Mouse (Mus musculus) midbrain, embryonic 16.5 days (tissue): ENCODE data around the gene Ceacam19. TPM values are rescaled to one million over a fixed set of nuclear protein-coding genes. Genes with fewer than 3 reads are reported as not detected.

Source experiments
- ATAC-seq: fragments of 200-750 bp; cut with Nextera tagmentation; 2 replicates; pipeline ENCODE4 v1.8.0; 2017; ENCODE audit warnings: moderate TSS enrichment
- H3K27ac ChIP-seq: fragments of 300-500 bp; sonication (generic); 2 replicates; pipeline ENCODE4 v1.5.1; 2014; ENCODE audit warnings: mild to moderate bottlenecking, low read length, mixed read lengths
- H3K27me3 ChIP-seq: fragments of 300-500 bp; sonication (generic); 2 replicates; pipeline ENCODE4 v1.6.1; 2014; ENCODE audit warnings: low read depth, low read length, mixed read lengths; ENCODE audit not compliant: control insufficient read depth, insufficient read depth
- H3K36me3 ChIP-seq: fragments of 300-500 bp; sonication (generic); 2 replicates; pipeline ENCODE4 v1.6.1; 2014; ENCODE audit warnings: mild to moderate bottlenecking, low read length, moderate library complexity, mixed read lengths; ENCODE audit not compliant: control insufficient read depth, insufficient read depth
- H3K4me1 ChIP-seq: fragments of 300-500 bp; sonication (generic); 2 replicates; pipeline ENCODE4 v1.6.1; 2014; ENCODE audit warnings: mild to moderate bottlenecking, low read length, mixed read lengths; ENCODE audit not compliant: control insufficient read depth, insufficient read depth
- H3K4me2 ChIP-seq: fragments of 300-500 bp; sonication (generic); 2 replicates; pipeline ENCODE4 v1.6.1; 2014; ENCODE audit warnings: mild to moderate bottlenecking, low read length, mixed read lengths
- H3K4me3 ChIP-seq: fragments of 300-500 bp; sonication (generic); 2 replicates; pipeline ENCODE4 v1.5.1; 2014; ENCODE audit warnings: low read depth, mild to moderate bottlenecking, low read length, moderate library complexity, mixed read lengths
- H3K9ac ChIP-seq: fragments of 300-500 bp; sonication (generic); 2 replicates; pipeline ENCODE4 v1.6.1; 2014; ENCODE audit warnings: low read depth, low read length, mixed read lengths
- H3K9me3 ChIP-seq: fragments of 300-500 bp; sonication (generic); replicated peaks from 2 replicates; pipeline ENCODE4 v1.6.1; 2014; ENCODE audit warnings: mild to moderate bottlenecking, low read length, mixed read lengths; ENCODE audit not compliant: control insufficient read depth, poor library complexity, severe bottlenecking
- WGBS: fragments of 180-500 bp; shearing (Covaris S2); extraction: QIAGEN DNeasy Blood & Tissue Kit; methylation state at CpG from one replicate; pipeline ENCODE4 v1.1.7; 2014; 5-methylcytosine and 5-hydroxymethylcytosine counted together
- polyA plus RNA-seq: library from polyadenylated mRNA; unstranded; fragments of >200 nt; fragmentation: Nextera tagmentation; extraction: Ambion mirVana; gene quantifications from 2 replicates; pipeline ENCODE4 v1.2.1, GENCODE M21; 2015

Gene Ceacam19
- polyA plus RNA-seq, 1 experiment from 2014 or later = not detected

- Histone ChIP-seq H3K27ac (no peak overlapping the region), H3K27me3 (no peaks in the 10 kb centered on the region), H3K9me3 (peaks cover 3% of the 10 kb centered on the region), H3K9ac (no peak overlapping the region), H3K4me2 (no peak overlapping the region), H3K4me1 (no peaks in the 10 kb centered on the region), H3K36me3 (peaks cover 17% of the 10 kb centered on the region), H3K4me3 (no peak overlapping the region)
- 91% methylated on average over 6 of the region's 6 CpGs for WGBS
- ATAC-seq = peak; percentile 26; the same call in 1 of the 2 replicates
Measured at GRCm38 (mm10) chr7:19911292-19911658, 23.5 kb upstream of the Ceacam19 start.

GRCm38 (mm10) chr7:19910421-19911291, 22.9 kb upstream of the Ceacam19 start:
- H3K36me3 ChIP-seq = peaks cover 18% of the 10 kb centered on the region
- no peak overlapping the region for H3K27ac ChIP-seq
- H3K9ac ChIP-seq = no peak overlapping the region
- 52% methylated on average over 21 of the region's 21 CpGs for WGBS
- peak; percentile 83 for ATAC-seq
- H3K9me3 ChIP-seq = peaks cover 6% of the 10 kb centered on the region
- H3K27me3 ChIP-seq = no peaks in the 10 kb centered on the region
- no peaks in the 10 kb centered on the region for H3K4me1 ChIP-seq
- H3K4me3 ChIP-seq = no peak overlapping the region
- no peak overlapping the region for H3K4me2 ChIP-seq

GRCm38 (mm10) chr7:19889881-19890280, 2.1 kb upstream of the Ceacam19 start:
- WGBS = 49% methylated on average over 8 of the region's 8 CpGs

GRCm38 (mm10) chr7:19880754-19881153, 7.0 kb downstream of the Ceacam19 start:
- no peak overlapping the region for H3K4me3 ChIP-seq
- no peaks in the 10 kb centered on the region; the same call in 1 of the 2 replicates for H3K9me3 ChIP-seq
- no peak overlapping the region for H3K9ac ChIP-seq
- no peak overlapping the region for H3K4me2 ChIP-seq
- no peaks in the 10 kb centered on the region for H3K36me3 ChIP-seq
- H3K4me1 ChIP-seq = no peaks in the 10 kb centered on the region
- no peak overlapping the region for H3K27ac ChIP-seq
- no peaks in the 10 kb centered on the region for H3K27me3 ChIP-seq
- WGBS = 86% methylated on average over 8 of the region's 8 CpGs
- ATAC-seq = no peak

More at GRCm38 (mm10) chr7:19889881-19890280, 2.1 kb upstream of the Ceacam19 start:
- Histone ChIP-seq H3K4me2 (no peak overlapping the region), H3K9ac (no peak overlapping the region), H3K27ac (no peak overlapping the region), H3K27me3 (no peaks in the 10 kb centered on the region), H3K4me3 (no peak overlapping the region), H3K4me1 (no peaks in the 10 kb centered on the region), H3K9me3 (0 out of 2 replicates have a peak, but pooled peaks cover 6% of the 10 kb centered on the region), H3K36me3 (no peaks in the 10 kb centered on the region)
- no peak for ATAC-seq

- no peaks in the 10 kb centered on the region for H3K4me1 ChIP-seq
- H3K9me3 ChIP-seq = no peaks in the 10 kb centered on the region; the same call in 1 of the 2 replicates
- 47% methylated on average over 14 of the region's 14 CpGs for WGBS
- ATAC-seq = 0 out of 2 replicates have a peak, but pooled peaks have one; percentile 16
- no peak overlapping the region for H3K4me3 ChIP-seq
- H3K9ac ChIP-seq = no peak overlapping the region
- H3K4me2 ChIP-seq = no peak overlapping the region
- H3K36me3 ChIP-seq = no peaks in the 10 kb centered on the region
- H3K27me3 ChIP-seq = no peaks in the 10 kb centered on the region
- no peak overlapping the region for H3K27ac ChIP-seq
Measured at GRCm38 (mm10) chr7:19876781-19877425, 10.9 kb downstream of the Ceacam19 start.

GRCm38 (mm10) chr7:19875948-19876682, 11.7 kb downstream of the Ceacam19 start:
- Histone ChIP-seq H3K9me3 (no peaks in the 10 kb centered on the region; the same call in 1 of the 2 replicates), H3K4me1 (no peaks in the 10 kb centered on the region), H3K4me2 (no peak overlapping the region), H3K27ac (no peak overlapping the region), H3K36me3 (no peaks in the 10 kb centered on the region), H3K9ac (no peak overlapping the region), H3K27me3 (no peaks in the 10 kb centered on the region), H3K4me3 (no peak overlapping the region)
- 56% methylated on average over 13 of the region's 13 CpGs for WGBS
- peak; percentile 59 for ATAC-seq

- Histone ChIP-seq H3K27me3 (no peaks in the 10 kb centered on the region), H3K27ac (no peak overlapping the region), H3K36me3 (no peaks in the 10 kb centered on the region), H3K4me3 (no peak overlapping the region), H3K9ac (no peak overlapping the region), H3K4me2 (no peak overlapping the region), H3K4me1 (no peaks in the 10 kb centered on the region), H3K9me3 (no peaks in the 10 kb centered on the region; the same call in 1 of the 2 replicates)
- WGBS = 42% methylated on average over 5 of the region's 5 CpGs
- no peak for ATAC-seq
Measured at GRCm38 (mm10) chr7:19871943-19872601, 15.7 kb downstream of the Ceacam19 start.

- no peak for ATAC-seq
- 75% methylated on average over 10 of the region's 10 CpGs for WGBS
- Histone ChIP-seq H3K36me3 (no peaks in the 10 kb centered on the region), H3K27me3 (no peaks in the 10 kb centered on the region), H3K4me1 (no peaks in the 10 kb centered on the region), H3K27ac (no peak overlapping the region), H3K4me2 (no peak overlapping the region), H3K9ac (no peak overlapping the region), H3K4me3 (no peak overlapping the region), H3K9me3 (no peaks in the 10 kb centered on the region)
Measured at GRCm38 (mm10) chr7:19871137-19871621, 16.6 kb downstream of the Ceacam19 start.
